Mouse (Mus musculus): ENCODE measurements around the gene Cox11. TPM values are rescaled to one million over a fixed set of nuclear protein-coding genes. Genes with fewer than 3 reads are reported as not detected.

Cox11 gene
- polyA plus RNA-seq, 1 experiment from 2014 or later = 33.5 TPM

- no peak overlapping the region for H3K27ac ChIP-seq (ENCODE audit: low read depth, low read length)
- WGBS = 90% methylated on average over 12 of the region's 12 CpGs
- ATAC-seq (ENCODE audit: low FRiP score, low TSS enrichment) = no peak
- no peak overlapping the region for H3K9ac ChIP-seq (ENCODE audit: low read depth, low read length)
- peaks cover 23% of the 10 kb centered on the region for H3K36me3 ChIP-seq (ENCODE audit: control insufficient read depth, insufficient read depth, low read length)
- H3K9me3 ChIP-seq (ENCODE audit: control insufficient read depth, low read length) = no peaks in the 10 kb centered on the region
- H3K4me1 ChIP-seq (ENCODE audit: control insufficient read depth, insufficient read depth, low read length) = no peaks in the 10 kb centered on the region
- H3K4me2 ChIP-seq (replicated peaks; ENCODE audit: low read depth, low read length) = no peak overlapping the region
- no peak overlapping the region for H3K4me3 ChIP-seq (ENCODE audit: low read length)
- H3K27me3 ChIP-seq (ENCODE audit: control insufficient read depth, insufficient read depth, low read length) = no peaks in the 10 kb centered on the region
Measured at GRCm38 (mm10) chr11:90657527-90657926, 19.6 kb downstream of the Cox11 start.

- ATAC-seq (ENCODE audit: low FRiP score, low TSS enrichment) = no peak
- Histone ChIP-seq H3K4me1 (ENCODE audit: control insufficient read depth, insufficient read depth, low read length) (peaks cover 17% of the 10 kb centered on the region), H3K27ac (ENCODE audit: low read depth, low read length) (no peak overlapping the region), H3K4me3 (ENCODE audit: low read length) (no peak overlapping the region), H3K27me3 (ENCODE audit: control insufficient read depth, insufficient read depth, low read length) (no peaks in the 10 kb centered on the region), H3K4me2 (replicated peaks; ENCODE audit: low read depth, low read length) (no peak overlapping the region), H3K9ac (ENCODE audit: low read depth, low read length) (no peak overlapping the region), H3K36me3 (ENCODE audit: control insufficient read depth, insufficient read depth, low read length) (peaks cover 19% of the 10 kb centered on the region), H3K9me3 (ENCODE audit: control insufficient read depth, low read length) (no peaks in the 10 kb centered on the region)
- WGBS = 70% methylated on average over 4 of the region's 4 CpGs
Measured at GRCm38 (mm10) chr11:90660662-90661061, 22.7 kb downstream of the Cox11 start.

- Histone ChIP-seq H3K9me3 (ENCODE audit: control insufficient read depth, low read length) (no peaks in the 10 kb centered on the region), H3K4me1 (ENCODE audit: control insufficient read depth, insufficient read depth, low read length) (peaks cover 22% of the 10 kb centered on the region), H3K4me3 (ENCODE audit: low read length) (no peak overlapping the region), H3K4me2 (replicated peaks; ENCODE audit: low read depth, low read length) (no peak overlapping the region), H3K27me3 (ENCODE audit: control insufficient read depth, insufficient read depth, low read length) (no peaks in the 10 kb centered on the region), H3K36me3 (ENCODE audit: control insufficient read depth, insufficient read depth, low read length) (peaks cover 6% of the 10 kb centered on the region; the same call in 1 of the 2 replicates), H3K27ac (ENCODE audit: low read depth, low read length) (no peak overlapping the region), H3K9ac (ENCODE audit: low read depth, low read length) (no peak overlapping the region)
- ATAC-seq (ENCODE audit: low FRiP score, low TSS enrichment) = no peak
- 58% methylated on average over 3 of the region's 3 CpGs for WGBS
Measured at GRCm38 (mm10) chr11:90663052-90663451, 25.1 kb downstream of the Cox11 start.

GRCm38 (mm10) chr11:90663618-90664297, 25.8 kb downstream of the Cox11 start:
- peak overlapping the region; percentile 38; the same call in 1 of the 2 replicates for H3K27ac ChIP-seq (ENCODE audit: low read depth, low read length)
- no peak overlapping the region for H3K4me3 ChIP-seq (ENCODE audit: low read length)
- H3K9me3 ChIP-seq (ENCODE audit: control insufficient read depth, low read length) = no peaks in the 10 kb centered on the region
- H3K4me2 ChIP-seq (replicated peaks; ENCODE audit: low read depth, low read length) = no peak overlapping the region
- H3K36me3 ChIP-seq (ENCODE audit: control insufficient read depth, insufficient read depth, low read length) = peaks cover 6% of the 10 kb centered on the region; the same call in 1 of the 2 replicates
- ATAC-seq (ENCODE audit: low FRiP score, low TSS enrichment) = no peak
- no peaks in the 10 kb centered on the region for H3K27me3 ChIP-seq (ENCODE audit: control insufficient read depth, insufficient read depth, low read length)
- H3K9ac ChIP-seq (ENCODE audit: low read depth, low read length) = no peak overlapping the region; the same call in 1 of the 2 replicates
- peaks cover 22% of the 10 kb centered on the region for H3K4me1 ChIP-seq (ENCODE audit: control insufficient read depth, insufficient read depth, low read length)
- 49% methylated on average over 5 of the region's 5 CpGs for whole genome bisulfite sequencing

GRCm38 (mm10) chr11:90664345-90664986, 26.5 kb downstream of the Cox11 start:
- Histone ChIP-seq H3K36me3 (ENCODE audit: control insufficient read depth, insufficient read depth, low read length) (peaks cover 6% of the 10 kb centered on the region; the same call in 1 of the 2 replicates), H3K4me3 (ENCODE audit: low read length) (no peak overlapping the region), H3K4me1 (ENCODE audit: control insufficient read depth, insufficient read depth, low read length) (peaks cover 22% of the 10 kb centered on the region), H3K9me3 (ENCODE audit: control insufficient read depth, low read length) (no peaks in the 10 kb centered on the region), H3K27ac (ENCODE audit: low read depth, low read length) (peak overlapping the region; percentile 38; the same call in 1 of the 2 replicates), H3K27me3 (ENCODE audit: control insufficient read depth, insufficient read depth, low read length) (no peaks in the 10 kb centered on the region), H3K4me2 (replicated peaks; ENCODE audit: low read depth, low read length) (peak overlapping the region; percentile 10; the same call in 1 of the 2 replicates), H3K9ac (ENCODE audit: low read depth, low read length) (no peak overlapping the region; the same call in 1 of the 2 replicates)
- ATAC-seq (ENCODE audit: low FRiP score, low TSS enrichment) = no peak
- WGBS = 3% methylated on average over 8 of the region's 8 CpGs

GRCm38 (mm10) chr11:90665161-90665560, 27.2 kb downstream of the Cox11 start:
- Histone ChIP-seq H3K27me3 (ENCODE audit: control insufficient read depth, insufficient read depth, low read length) (no peaks in the 10 kb centered on the region), H3K36me3 (ENCODE audit: control insufficient read depth, insufficient read depth, low read length) (peaks cover 10% of the 10 kb centered on the region), H3K9ac (ENCODE audit: low read depth, low read length) (no peak overlapping the region), H3K4me2 (replicated peaks; ENCODE audit: low read depth, low read length) (no peak overlapping the region), H3K9me3 (ENCODE audit: control insufficient read depth, low read length) (no peaks in the 10 kb centered on the region), H3K4me3 (ENCODE audit: low read length) (no peak overlapping the region), H3K4me1 (ENCODE audit: control insufficient read depth, insufficient read depth, low read length) (peaks cover 22% of the 10 kb centered on the region), H3K27ac (ENCODE audit: low read depth, low read length) (peak overlapping the region; percentile 38; the same call in 1 of the 2 replicates)
- 10% methylated on average over 6 of the region's 6 CpGs for WGBS
- ATAC-seq (ENCODE audit: low FRiP score, low TSS enrichment) = peak; percentile 53; the same call in 1 of the 2 replicates

GRCm38 (mm10) chr11:90666144-90666757, 28.3 kb downstream of the Cox11 start:
- no peak overlapping the region for H3K9ac ChIP-seq (ENCODE audit: low read depth, low read length)
- no peaks in the 10 kb centered on the region for H3K27me3 ChIP-seq (ENCODE audit: control insufficient read depth, insufficient read depth, low read length)
- WGBS = 49% methylated on average over 3 of the region's 3 CpGs
- H3K4me3 ChIP-seq (ENCODE audit: low read length) = no peak overlapping the region
- H3K9me3 ChIP-seq (ENCODE audit: control insufficient read depth, low read length) = no peaks in the 10 kb centered on the region
- no peak for ATAC-seq (ENCODE audit: low FRiP score, low TSS enrichment)
- no peak overlapping the region for H3K4me2 ChIP-seq (replicated peaks; ENCODE audit: low read depth, low read length)
- peaks cover 9% of the 10 kb centered on the region for H3K36me3 ChIP-seq (ENCODE audit: control insufficient read depth, insufficient read depth, low read length)
- H3K4me1 ChIP-seq (ENCODE audit: control insufficient read depth, insufficient read depth, low read length) = peaks cover 22% of the 10 kb centered on the region
- peak overlapping the region; percentile 38; the same call in 1 of the 2 replicates for H3K27ac ChIP-seq (ENCODE audit: low read depth, low read length)

GRCm38 (mm10) chr11:90666916-90667315, 28.9 kb downstream of the Cox11 start:
- no peak overlapping the region for H3K27ac ChIP-seq (ENCODE audit: low read depth, low read length)
- H3K9me3 ChIP-seq (ENCODE audit: control insufficient read depth, low read length) = no peaks in the 10 kb centered on the region
- H3K4me1 ChIP-seq (ENCODE audit: control insufficient read depth, insufficient read depth, low read length) = peaks cover 22% of the 10 kb centered on the region
- H3K36me3 ChIP-seq (ENCODE audit: control insufficient read depth, insufficient read depth, low read length) = peaks cover 5% of the 10 kb centered on the region
- ATAC-seq (ENCODE audit: low FRiP score, low TSS enrichment) = no peak
- no peak overlapping the region for H3K9ac ChIP-seq (ENCODE audit: low read depth, low read length)
- no peaks in the 10 kb centered on the region for H3K27me3 ChIP-seq (ENCODE audit: control insufficient read depth, insufficient read depth, low read length)
- WGBS = 90% methylated on average over 4 of the region's 4 CpGs
- no peak overlapping the region for H3K4me3 ChIP-seq (ENCODE audit: low read length)
- H3K4me2 ChIP-seq (replicated peaks; ENCODE audit: low read depth, low read length) = no peak overlapping the region

- peaks cover 7% of the 10 kb centered on the region for H3K36me3 ChIP-seq (ENCODE audit: control insufficient read depth, insufficient read depth, low read length)
- ATAC-seq (ENCODE audit: low FRiP score, low TSS enrichment) = no peak
Measured at GRCm38 (mm10) chr11:90667325-90667724, 29.4 kb downstream of the Cox11 start.

More at GRCm38 (mm10) chr11:90667325-90667724, 29.4 kb downstream of the Cox11 start:
- no peaks in the 10 kb centered on the region for H3K9me3 ChIP-seq (ENCODE audit: control insufficient read depth, low read length)
- no peak overlapping the region for H3K4me2 ChIP-seq (replicated peaks; ENCODE audit: low read depth, low read length)
- peaks cover 22% of the 10 kb centered on the region for H3K4me1 ChIP-seq (ENCODE audit: control insufficient read depth, insufficient read depth, low read length)
- 90% methylated on average over 6 of the region's 6 CpGs for WGBS
- no peak overlapping the region for H3K27ac ChIP-seq (ENCODE audit: low read depth, low read length)
- H3K27me3 ChIP-seq (ENCODE audit: control insufficient read depth, insufficient read depth, low read length) = no peaks in the 10 kb centered on the region
- no peak overlapping the region for H3K9ac ChIP-seq (ENCODE audit: low read depth, low read length)
- H3K4me3 ChIP-seq (ENCODE audit: low read length) = no peak overlapping the region
